Mouse (Mus musculus) neural tube, embryonic 13.5 days (tissue): ENCODE data around the gene Bahcc1. TPM values are rescaled to one million over a fixed set of nuclear protein-coding genes. Genes with fewer than 3 reads are reported as not detected.

ENCODE experiments used
- ATAC-seq: fragments of 200-750 bp; cut with Nextera tagmentation; 2 replicates; pipeline ENCODE4 v1.8.0; 2017; ENCODE audit warnings: low read depth, mild to moderate bottlenecking, moderate TSS enrichment, moderate library complexity
- H3K27ac ChIP-seq: fragments of 300-500 bp; sonication (generic); replicated peaks from 2 replicates; pipeline ENCODE4 v1.5.1; 2015; ENCODE audit warnings: moderate library complexity, mild to moderate bottlenecking, inconsistent platforms
- H3K27me3 ChIP-seq: fragments of 300-500 bp; sonication (generic); 2 replicates; pipeline ENCODE4 v1.6.1; 2015; ENCODE audit warnings: mild to moderate bottlenecking, inconsistent platforms
- H3K36me3 ChIP-seq: fragments of 300-500 bp; sonication (generic); 2 replicates; pipeline ENCODE4 v1.6.1; 2015; ENCODE audit warnings: mild to moderate bottlenecking, inconsistent platforms
- H3K4me1 ChIP-seq: fragments of 300-500 bp; sonication (generic); replicated peaks from 2 replicates; pipeline ENCODE4 v1.6.1; 2015; ENCODE audit warnings: inconsistent platforms
- H3K4me2 ChIP-seq: fragments of 300-500 bp; sonication (generic); 2 replicates; pipeline ENCODE4 v1.6.1; 2015; ENCODE audit warnings: inconsistent platforms, mild to moderate bottlenecking, moderate library complexity
- H3K4me3 ChIP-seq: fragments of 300-500 bp; sonication (generic); 2 replicates; pipeline ENCODE4 v1.5.1; 2015; ENCODE audit warnings: mild to moderate bottlenecking, inconsistent platforms
- H3K9ac ChIP-seq: fragments of 300-500 bp; sonication (generic); 2 replicates; pipeline ENCODE4 v1.6.1; 2015; ENCODE audit warnings: moderate library complexity, mild to moderate bottlenecking, inconsistent platforms
- H3K9me3 ChIP-seq: fragments of 300-500 bp; sonication (generic); 2 replicates; pipeline ENCODE4 v1.6.1; 2016; ENCODE audit warnings: inconsistent platforms
- WGBS: fragments of 180-500 bp; shearing (Covaris S2); methylation state at CpG from one replicate; pipeline ENCODE4 v1.1.7; 2015; 5-methylcytosine and 5-hydroxymethylcytosine counted together
- microRNA-seq: library from miRNA; unstranded; fragments of <30 nt; microRNA quantifications from one replicate; pipeline ENCODE4, GENCODE M21; 2016
- polyA plus RNA-seq: library from polyadenylated mRNA; unstranded; fragments of >200 nt; fragmentation: Nextera tagmentation; extraction: Ambion mirVana; gene quantifications from 2 replicates; pipeline ENCODE4 v1.2.1, GENCODE M21; 2015

Bahcc1 gene
- polyA plus RNA-seq, 1 experiment from 2014 or later = 15.3 TPM

DNA sequence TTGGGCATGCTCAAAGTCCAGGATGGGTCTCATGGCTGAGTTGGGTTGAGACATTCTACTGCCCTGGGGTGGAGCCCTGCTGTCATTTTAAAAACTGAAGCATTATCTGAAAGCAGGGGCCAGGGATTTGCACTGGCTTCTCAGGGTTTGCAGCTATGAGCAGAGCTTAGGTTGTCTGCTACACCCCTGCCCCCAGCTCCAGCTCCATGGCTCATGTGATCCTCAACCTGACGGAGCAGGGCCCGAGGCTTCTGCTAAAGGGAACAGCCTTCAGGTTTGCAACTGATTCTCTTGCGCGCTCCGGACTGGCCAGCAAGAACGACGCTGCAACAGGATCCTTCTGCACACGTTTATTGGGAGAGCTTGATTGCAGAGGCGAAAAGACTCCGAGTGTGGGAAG, 87.4 kb downstream of the Bahcc1 start:
- no peaks in the 10 kb centered on the region for H3K36me3 ChIP-seq
- H3K9me3 ChIP-seq = no peaks in the 10 kb centered on the region
- H3K4me1 ChIP-seq = peaks cover 18% of the 10 kb centered on the region
- H3K27me3 ChIP-seq = no peaks in the 10 kb centered on the region
- H3K4me3 ChIP-seq = no peak overlapping the region
- no peak overlapping the region for H3K27ac ChIP-seq
- 96% methylated on average over 10 of the region's 10 CpGs for WGBS
- no peak overlapping the region for H3K9ac ChIP-seq
- no peak overlapping the region for H3K4me2 ChIP-seq
- no peak for ATAC-seq

- Histone ChIP-seq H3K4me1 (no peaks in the 10 kb centered on the region), H3K27ac (no peak overlapping the region), H3K9me3 (0 out of 2 replicates have a peak, but pooled peaks cover 7% of the 10 kb centered on the region), H3K36me3 (no peaks in the 10 kb centered on the region), H3K27me3 (no peaks in the 10 kb centered on the region), H3K9ac (no peak overlapping the region), H3K4me2 (no peak overlapping the region), H3K4me3 (no peak overlapping the region)
- no peak for ATAC-seq
- 89% methylated on average over 6 of the region's 6 CpGs for WGBS
Measured at GRCm38 (mm10) chr11:120335431-120336021, 102.8 kb downstream of the Bahcc1 start.

- Histone ChIP-seq H3K9ac (no peak overlapping the region), H3K36me3 (no peaks in the 10 kb centered on the region), H3K27me3 (no peaks in the 10 kb centered on the region), H3K4me2 (no peak overlapping the region), H3K9me3 (0 out of 2 replicates have a peak, but pooled peaks cover 10% of the 10 kb centered on the region), H3K27ac (no peak overlapping the region), H3K4me3 (no peak overlapping the region), H3K4me1 (no peaks in the 10 kb centered on the region)
- ATAC-seq = no peak
- WGBS = 56% methylated on average over 2 of the region's 2 CpGs
Measured at GRCm38 (mm10) chr11:120337447-120337846, 104.7 kb downstream of the Bahcc1 start.

DNA sequence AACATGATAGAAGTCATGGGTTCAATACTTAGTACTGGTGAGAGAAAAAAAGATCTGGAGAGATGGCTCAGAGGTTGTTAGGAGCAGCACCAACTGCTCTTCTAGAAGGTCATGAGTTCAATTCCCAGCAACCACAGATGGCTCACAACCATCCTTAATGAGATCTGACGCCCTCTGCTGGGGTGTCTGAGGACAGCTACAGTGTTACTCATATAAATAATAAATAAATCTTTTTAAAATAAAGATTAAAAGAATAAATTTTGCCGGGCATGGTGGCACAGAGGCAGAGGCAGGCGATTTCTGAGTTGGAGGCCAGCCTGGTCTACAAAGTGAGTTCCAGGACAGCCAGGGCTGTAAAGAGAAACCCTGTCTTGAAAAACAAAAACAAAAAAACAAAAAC, 106.0 kb downstream of the Bahcc1 start:
- H3K9ac ChIP-seq = no peak overlapping the region
- no peak overlapping the region for H3K4me2 ChIP-seq
- H3K36me3 ChIP-seq = peaks cover 1% of the 10 kb centered on the region; the same call in 1 of the 2 replicates
- ATAC-seq = no peak
- no peak overlapping the region for H3K4me3 ChIP-seq
- no peaks in the 10 kb centered on the region for H3K27me3 ChIP-seq
- H3K27ac ChIP-seq = no peak overlapping the region
- H3K9me3 ChIP-seq = 0 out of 2 replicates have a peak, but pooled peaks cover 10% of the 10 kb centered on the region
- no peaks in the 10 kb centered on the region for H3K4me1 ChIP-seq
- WGBS = 75% methylated on average over 3 of the region's 3 CpGs

DNA sequence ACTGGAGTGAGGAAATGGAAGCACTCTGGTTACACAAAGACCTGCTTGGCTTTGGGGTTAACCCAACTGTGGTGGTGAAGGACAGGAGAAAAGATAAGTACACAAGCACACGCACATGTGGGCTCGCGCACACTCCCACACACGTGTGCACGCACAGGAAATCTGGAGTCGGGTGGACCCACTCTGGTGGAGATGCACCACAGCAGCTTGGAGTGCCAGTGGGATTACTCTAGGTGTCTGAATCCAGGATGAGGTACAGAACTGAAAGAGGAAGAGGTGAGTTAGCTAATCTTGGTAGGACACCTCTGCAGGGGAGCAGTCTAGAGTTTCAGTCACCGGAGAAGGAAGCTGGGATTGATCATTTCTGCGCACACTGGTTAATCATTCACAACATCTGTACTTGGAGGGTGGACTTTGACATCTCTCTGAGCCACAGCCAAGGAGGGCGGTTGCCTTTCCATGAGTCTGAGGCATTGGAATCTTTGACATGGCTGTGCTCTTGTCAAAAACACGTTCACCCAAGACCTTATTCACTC, 107.3 kb downstream of the Bahcc1 start:
- Histone ChIP-seq H3K27me3 (no peaks in the 10 kb centered on the region), H3K4me2 (no peak overlapping the region), H3K36me3 (peaks cover 14% of the 10 kb centered on the region), H3K9me3 (0 out of 2 replicates have a peak, but pooled peaks cover 3% of the 10 kb centered on the region), H3K27ac (no peak overlapping the region), H3K4me1 (peaks cover 11% of the 10 kb centered on the region), H3K4me3 (no peak overlapping the region), H3K9ac (no peak overlapping the region)
- no peak for ATAC-seq
- 88% methylated on average over 10 of the region's 10 CpGs for WGBS

DNA sequence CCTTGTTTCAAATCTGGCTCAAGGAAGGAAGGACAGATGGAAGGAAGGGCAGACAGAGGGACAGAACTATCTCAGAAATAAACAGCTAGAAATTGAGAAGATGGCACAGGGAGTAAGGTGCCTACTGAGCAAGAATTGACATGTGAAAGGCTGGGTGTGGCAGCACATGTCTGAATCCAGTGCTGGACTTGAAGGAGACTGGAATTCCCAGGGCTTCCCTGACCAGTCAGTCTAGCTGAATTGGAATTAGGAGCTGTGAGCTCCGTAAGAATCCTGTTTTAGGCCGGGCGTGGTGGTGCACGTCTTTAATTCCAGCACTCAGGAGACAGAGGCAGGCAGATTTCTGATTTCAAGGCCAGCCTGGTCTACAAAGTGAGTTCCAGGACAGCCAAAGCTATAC, 108.9 kb downstream of the Bahcc1 start:
- Histone ChIP-seq H3K36me3 (peaks cover 23% of the 10 kb centered on the region), H3K4me1 (peaks cover 18% of the 10 kb centered on the region), H3K27me3 (no peaks in the 10 kb centered on the region), H3K9ac (no peak overlapping the region), H3K27ac (no peak overlapping the region), H3K4me2 (no peak overlapping the region), H3K9me3 (0 out of 2 replicates have a peak, but pooled peaks cover 3% of the 10 kb centered on the region), H3K4me3 (no peak overlapping the region)
- 96% methylated on average over 4 of the region's 4 CpGs for whole genome bisulfite sequencing
- no peak for ATAC-seq

Small RNA genes lying within 50 kb of the gene (microRNA-seq; reads per million reads assigned to microRNA genes)
- not detected for gene Gm47297

Other genes with a start within 250 kb of the Bahcc1 start
- gene Aatk, start 185.8 kb upstream of the Bahcc1 start, polyA plus RNA-seq = 28.2 and 34.2 TPM in 2 replicates
- 26.1 and 31.3 TPM in 2 replicates for gene Cep131, start 146.1 kb upstream of the Bahcc1 start, polyA plus RNA-seq
- gene Tepsin, start 134.2 kb upstream of the Bahcc1 start, polyA plus RNA-seq = 20.6 and 21.7 TPM in 2 replicates
- gene Ndufaf8, start 134.0 kb upstream of the Bahcc1 start, polyA plus RNA-seq = 38.0 and 45.6 TPM in 2 replicates
- 103 and 108 TPM in 2 replicates for gene Slc38a10, start 81.6 kb upstream of the Bahcc1 start, polyA plus RNA-seq
- gene Actg1, start 115.6 kb downstream of the Bahcc1 start, polyA plus RNA-seq = 3,932 and 3,979 TPM in 2 replicates
- 1.3 and 1.5 TPM in 2 replicates for gene Fscn2, start 128.6 kb downstream of the Bahcc1 start, polyA plus RNA-seq
- gene Faap100, start 145.8 kb downstream of the Bahcc1 start, polyA plus RNA-seq = 53.9 and 59.7 TPM in 2 replicates
- gene Nploc4, start 204.8 kb downstream of the Bahcc1 start, polyA plus RNA-seq = 33.5 and 33.8 TPM in 2 replicates
- gene Tspan10, start 209.7 kb downstream of the Bahcc1 start, polyA plus RNA-seq = not detected in 2 replicates
- gene Pde6g, start 220.6 kb downstream of the Bahcc1 start, polyA plus RNA-seq = 0.29 and 0.34 TPM in 2 replicates
- 8.5 and 10.4 TPM in 2 replicates for gene Oxld1, start 225.1 kb downstream of the Bahcc1 start, polyA plus RNA-seq
- gene Ccdc137, start 225.2 kb downstream of the Bahcc1 start, polyA plus RNA-seq = 26.3 and 26.9 TPM in 2 replicates
- gene Arl16, start 234.7 kb downstream of the Bahcc1 start, polyA plus RNA-seq = 64.8 and 70.8 TPM in 2 replicates